Mouse (Mus musculus) embryonic facial prominence, embryonic 12.5 days (tissue): ENCODE results near the gene Pipox. TPM values are rescaled to one million over a fixed set of nuclear protein-coding genes. Genes with fewer than 3 reads are reported as not detected.

Source experiments
- ATAC-seq: fragments of 200-750 bp; cut with Nextera tagmentation; 2 replicates; pipeline ENCODE4 v1.8.0; 2017; ENCODE audit not compliant: insufficient number of reproducible peaks, insufficient read depth, low FRiP score, low TSS enrichment
- H3K27ac ChIP-seq: fragments of 300-500 bp; sonication (generic); 2 replicates; pipeline ENCODE4 v1.5.1; 2016; ENCODE audit warnings: mild to moderate bottlenecking
- H3K27me3 ChIP-seq: fragments of 300-500 bp; sonication (generic); 2 replicates; pipeline ENCODE4 v1.6.1; 2016; ENCODE audit warnings: mild to moderate bottlenecking, moderate library complexity
- H3K36me3 ChIP-seq: fragments of 300-500 bp; sonication (generic); 2 replicates; pipeline ENCODE4 v1.6.1; 2016; ENCODE audit warnings: mild to moderate bottlenecking
- H3K4me1 ChIP-seq: fragments of 300-500 bp; sonication (generic); 2 replicates; pipeline ENCODE4 v1.6.1; 2016
- H3K4me2 ChIP-seq: fragments of 300-500 bp; sonication (generic); replicated peaks from 2 replicates; pipeline ENCODE4 v1.6.1; 2016; ENCODE audit warnings: mild to moderate bottlenecking, moderate library complexity
- H3K4me3 ChIP-seq: fragments of 300-500 bp; sonication (generic); 2 replicates; pipeline ENCODE4 v1.5.1; 2016; ENCODE audit warnings: mild to moderate bottlenecking
- H3K9ac ChIP-seq: fragments of 300-500 bp; sonication (generic); 2 replicates; pipeline ENCODE4 v1.6.1; 2016; ENCODE audit warnings: mild to moderate bottlenecking, moderate library complexity
- H3K9me3 ChIP-seq: fragments of 300-500 bp; sonication (generic); 2 replicates; pipeline ENCODE4 v1.6.1; 2016; ENCODE audit warnings: mild to moderate bottlenecking, moderate library complexity
- WGBS: fragments of 180-500 bp; shearing (Covaris S2); methylation state at CpG from one replicate; pipeline ENCODE4 v1.1.7; 2016; 5-methylcytosine and 5-hydroxymethylcytosine counted together
- polyA plus RNA-seq: library from polyadenylated mRNA; unstranded; fragments of >200 nt; fragmentation: Nextera tagmentation; extraction: Ambion mirVana; gene quantifications from 2 replicates; pipeline ENCODE4 v1.2.1, GENCODE M21; 2016

Pipox gene
- polyA plus RNA-seq, 1 experiment from 2014 or later: 1.7 TPM

GRCm38 (mm10) chr11:77852941-77853668, 40.8 kb downstream of the Pipox start:
- Histone ChIP-seq H3K9ac (no peak overlapping the region), H3K27me3 (peaks cover 15% of the 10 kb centered on the region; the same call in 1 of the 2 replicates), H3K4me1 (peaks cover 36% of the 10 kb centered on the region), H3K4me3 (no peak overlapping the region), H3K9me3 (no peaks in the 10 kb centered on the region), H3K4me2 (no peak overlapping the region), H3K36me3 (peaks cover 53% of the 10 kb centered on the region), H3K27ac (no peak overlapping the region)
- 89% methylated on average over 17 of the region's 17 CpGs for WGBS
- ATAC-seq: no peak

- H3K27ac ChIP-seq: no peak overlapping the region
- H3K9ac ChIP-seq: no peak overlapping the region
- no peak overlapping the region for H3K4me2 ChIP-seq
- H3K36me3 ChIP-seq: peaks cover 57% of the 10 kb centered on the region
- no peak for ATAC-seq
- peaks cover 31% of the 10 kb centered on the region for H3K4me1 ChIP-seq
- H3K4me3 ChIP-seq: no peak overlapping the region
- 60% methylated on average over 3 of the region's 3 CpGs for WGBS
- H3K9me3 ChIP-seq: no peaks in the 10 kb centered on the region
- 0 out of 2 replicates have a peak, but pooled peaks cover 8% of the 10 kb centered on the region for H3K27me3 ChIP-seq
Measured at GRCm38 (mm10) chr11:77852195-77852594, 41.7 kb downstream of the Pipox start.

DNA sequence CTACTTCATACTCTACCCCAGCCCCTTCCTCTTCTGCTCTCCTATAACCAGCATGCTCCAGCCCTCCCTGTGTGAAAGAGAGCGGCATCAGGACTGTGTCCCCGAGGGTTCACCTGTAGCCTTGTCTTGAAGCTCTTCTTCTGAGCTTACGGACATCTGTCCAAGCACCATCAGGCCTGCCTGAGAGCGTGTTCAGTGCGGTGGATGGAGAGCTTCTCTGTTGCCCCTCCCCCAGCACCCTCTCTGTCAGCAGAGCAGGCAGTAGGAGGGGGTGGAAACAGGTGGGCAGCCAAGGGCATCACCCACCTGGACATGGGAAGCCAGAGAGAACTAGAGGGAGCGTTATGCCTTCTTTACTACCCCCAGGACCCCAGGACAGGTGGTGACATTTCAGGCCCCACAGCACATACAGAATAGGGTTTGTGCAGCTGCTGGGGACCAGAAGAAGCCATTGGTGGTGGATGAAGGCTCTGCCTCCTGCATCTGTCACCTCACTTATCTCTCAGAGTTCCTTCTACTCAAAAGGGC, 42.3 kb downstream of the Pipox start:
- Histone ChIP-seq H3K36me3 (peaks cover 61% of the 10 kb centered on the region), H3K4me2 (no peak overlapping the region), H3K4me1 (peaks cover 31% of the 10 kb centered on the region), H3K27ac (no peak overlapping the region), H3K9ac (no peak overlapping the region), H3K4me3 (no peak overlapping the region), H3K9me3 (no peaks in the 10 kb centered on the region), H3K27me3 (0 out of 2 replicates have a peak, but pooled peaks cover 8% of the 10 kb centered on the region)
- ATAC-seq: no peak
- WGBS: 77% methylated on average over 6 of the region's 6 CpGs

DNA sequence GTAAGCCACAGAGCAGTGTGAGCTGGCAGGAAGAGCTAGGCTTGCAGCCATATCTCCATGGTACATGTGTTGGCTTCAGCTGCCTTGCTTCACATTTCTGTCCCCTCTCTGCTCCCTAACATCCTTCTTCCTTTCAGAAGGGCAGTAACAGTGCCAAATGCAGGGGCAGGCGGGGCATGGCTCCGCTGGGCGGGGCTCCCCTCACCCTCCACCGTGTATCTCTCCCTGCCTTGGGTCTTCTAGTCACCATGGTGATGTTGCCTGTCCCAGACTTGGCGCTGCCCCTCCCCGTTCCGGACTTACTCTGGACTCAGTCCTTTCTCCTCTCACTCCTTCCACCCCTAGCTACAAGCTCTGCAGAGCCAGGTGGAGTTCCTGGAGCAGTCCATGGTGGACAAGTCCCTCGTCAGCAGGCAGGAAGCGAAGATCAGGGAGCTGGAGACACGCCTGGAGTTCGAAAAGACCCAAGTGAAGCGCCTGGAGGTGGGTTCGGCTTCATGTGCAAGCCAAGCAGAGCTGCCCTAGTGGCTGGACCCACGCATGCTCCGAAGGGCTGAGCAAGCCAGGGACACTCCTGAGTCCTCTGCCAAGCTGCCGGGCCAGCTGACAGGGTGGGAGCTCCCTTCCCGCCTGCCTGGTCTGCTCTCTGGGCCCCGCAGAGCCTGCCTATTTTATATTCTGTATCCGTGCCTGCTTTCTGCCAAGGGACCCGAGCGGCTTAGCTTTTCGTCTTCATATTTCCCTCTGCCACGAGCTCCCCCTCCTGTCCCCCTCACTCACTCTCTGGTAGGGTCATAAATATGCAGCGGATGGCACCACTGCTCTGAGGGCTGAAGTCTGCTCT, 43.3 kb downstream of the Pipox start:
- 0 out of 2 replicates have a peak, but pooled peaks cover 8% of the 10 kb centered on the region for H3K27me3 ChIP-seq
- H3K36me3 ChIP-seq: peaks cover 65% of the 10 kb centered on the region
- H3K4me2 ChIP-seq: 0 out of 2 replicates have a peak overlapping the region, but pooled peaks have one; percentile 9

GRCm38 (mm10) chr11:77849151-77849550, 44.7 kb downstream of the Pipox start:
- Histone ChIP-seq H3K9ac (no peak overlapping the region), H3K27me3 (0 out of 2 replicates have a peak, but pooled peaks cover 5% of the 10 kb centered on the region), H3K4me3 (no peak overlapping the region), H3K4me2 (no peak overlapping the region), H3K4me1 (peaks cover 17% of the 10 kb centered on the region), H3K36me3 (peaks cover 75% of the 10 kb centered on the region), H3K27ac (no peak overlapping the region), H3K9me3 (no peaks in the 10 kb centered on the region)
- 63% methylated on average over 7 of the region's 7 CpGs for WGBS
- no peak for ATAC-seq

More for the DNA sequence above, 43.3 kb downstream of the Pipox start:
- WGBS: 54% methylated on average over 24 of the region's 24 CpGs
- Histone ChIP-seq H3K4me1 (peaks cover 31% of the 10 kb centered on the region), H3K9me3 (no peaks in the 10 kb centered on the region), H3K27ac (peak overlapping the region; percentile 46; the same call in 1 of the 2 replicates), H3K9ac (no peak overlapping the region), H3K4me3 (no peak overlapping the region)
- peak; percentile 41; the same call in 1 of the 2 replicates for ATAC-seq

- H3K9ac ChIP-seq: no peak overlapping the region
- no peak overlapping the region for H3K4me2 ChIP-seq
- peaks cover 12% of the 10 kb centered on the region for H3K4me1 ChIP-seq
- peaks cover 76% of the 10 kb centered on the region for H3K36me3 ChIP-seq
- no peak overlapping the region for H3K4me3 ChIP-seq
- no peak for ATAC-seq
- 0 out of 2 replicates have a peak, but pooled peaks cover 5% of the 10 kb centered on the region for H3K27me3 ChIP-seq
- WGBS: 43% methylated on average over 5 of the region's 5 CpGs
- H3K27ac ChIP-seq: no peak overlapping the region
- H3K9me3 ChIP-seq: no peaks in the 10 kb centered on the region
Measured at GRCm38 (mm10) chr11:77848131-77848530, 45.8 kb downstream of the Pipox start.

- no peak overlapping the region for H3K4me3 ChIP-seq
- H3K36me3 ChIP-seq: peaks cover 78% of the 10 kb centered on the region
- no peak overlapping the region for H3K9ac ChIP-seq
- 0 out of 2 replicates have a peak, but pooled peaks cover 5% of the 10 kb centered on the region for H3K27me3 ChIP-seq
- no peak for ATAC-seq
- 62% methylated on average over 9 of the region's 9 CpGs for WGBS
- H3K4me1 ChIP-seq: peaks cover 12% of the 10 kb centered on the region
- H3K27ac ChIP-seq: no peak overlapping the region
- H3K4me2 ChIP-seq: no peak overlapping the region
- H3K9me3 ChIP-seq: no peaks in the 10 kb centered on the region
Measured at GRCm38 (mm10) chr11:77847599-77848128, 46.2 kb downstream of the Pipox start.

GRCm38 (mm10) chr11:77843906-77844200, 50.0 kb downstream of the Pipox start:
- Histone ChIP-seq H3K4me1 (peaks cover 4% of the 10 kb centered on the region; the same call in 1 of the 2 replicates), H3K4me2 (no peak overlapping the region), H3K9ac (no peak overlapping the region), H3K27ac (no peak overlapping the region), H3K36me3 (peaks cover 64% of the 10 kb centered on the region), H3K4me3 (no peak overlapping the region), H3K27me3 (no peaks in the 10 kb centered on the region), H3K9me3 (no peaks in the 10 kb centered on the region)
- ATAC-seq: no peak
- WGBS: 65% methylated on average over 4 of the region's 4 CpGs

- H3K27ac ChIP-seq: no peak overlapping the region
- peaks cover 3% of the 10 kb centered on the region; the same call in 1 of the 2 replicates for H3K4me1 ChIP-seq
- peaks cover 63% of the 10 kb centered on the region for H3K36me3 ChIP-seq
- H3K9me3 ChIP-seq: no peaks in the 10 kb centered on the region
- H3K4me3 ChIP-seq: no peak overlapping the region
- WGBS: 85% methylated on average over 21 of the region's 21 CpGs
- ATAC-seq: no peak
- no peak overlapping the region for H3K9ac ChIP-seq
- no peaks in the 10 kb centered on the region for H3K27me3 ChIP-seq
- no peak overlapping the region for H3K4me2 ChIP-seq
Measured at GRCm38 (mm10) chr11:77843068-77843905, 50.6 kb downstream of the Pipox start.

- Histone ChIP-seq H3K9ac (no peak overlapping the region), H3K36me3 (peaks cover 59% of the 10 kb centered on the region), H3K27me3 (no peaks in the 10 kb centered on the region), H3K4me2 (no peak overlapping the region), H3K27ac (no peak overlapping the region), H3K9me3 (no peaks in the 10 kb centered on the region), H3K4me1 (peaks cover 6% of the 10 kb centered on the region; the same call in 1 of the 2 replicates), H3K4me3 (no peak overlapping the region)
- 83% methylated on average over 16 of the region's 16 CpGs for WGBS
- ATAC-seq: no peak
Measured at GRCm38 (mm10) chr11:77840523-77841245, 53.2 kb downstream of the Pipox start.
